Mouse (Mus musculus) left cerebral cortex, adult 11 months (tissue): ENCODE data around the gene Ints7.

Experiments used
- DNase-seq: peaks from one replicate; pipeline ENCODE4 v3.0.0; 2022; ENCODE audit warnings: low spot score

Gene Ints7

GRCm38 (mm10) chr1:191632511-191633095 lies 57.2 kb downstream of the Ints7 start:
- no peak for DNase-seq

GRCm38 (mm10) chr1:191634116-191634515 lies 58.7 kb downstream of the Ints7 start:
- DNase-seq = no peak

DNA sequence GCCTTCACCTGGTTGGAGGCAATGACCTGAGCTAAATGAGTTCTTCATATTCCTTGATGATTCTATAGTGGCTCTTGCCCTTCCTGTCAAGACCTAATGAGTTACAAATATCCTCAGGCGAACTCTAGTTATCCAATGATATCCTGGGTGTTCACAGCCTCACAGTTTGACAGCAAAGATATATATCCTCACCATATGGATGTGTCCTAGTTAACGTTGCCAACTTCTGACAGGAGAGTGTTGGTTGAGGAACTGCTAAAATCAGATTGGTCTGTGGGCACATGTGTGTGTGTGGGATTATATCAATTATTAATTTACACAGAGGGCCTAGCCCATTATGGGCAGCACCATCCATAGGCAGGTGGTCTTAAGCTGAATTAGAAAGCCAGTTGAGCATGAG lies 63.0 kb downstream of the Ints7 start:
- DNase-seq = no peak

GRCm38 (mm10) chr1:191639200-191639807 lies 63.9 kb downstream of the Ints7 start:
- DNase-seq = peak; percentile 32

- no peak for DNase-seq
Measured at GRCm38 (mm10) chr1:191640146-191640545, 64.7 kb downstream of the Ints7 start.

DNA sequence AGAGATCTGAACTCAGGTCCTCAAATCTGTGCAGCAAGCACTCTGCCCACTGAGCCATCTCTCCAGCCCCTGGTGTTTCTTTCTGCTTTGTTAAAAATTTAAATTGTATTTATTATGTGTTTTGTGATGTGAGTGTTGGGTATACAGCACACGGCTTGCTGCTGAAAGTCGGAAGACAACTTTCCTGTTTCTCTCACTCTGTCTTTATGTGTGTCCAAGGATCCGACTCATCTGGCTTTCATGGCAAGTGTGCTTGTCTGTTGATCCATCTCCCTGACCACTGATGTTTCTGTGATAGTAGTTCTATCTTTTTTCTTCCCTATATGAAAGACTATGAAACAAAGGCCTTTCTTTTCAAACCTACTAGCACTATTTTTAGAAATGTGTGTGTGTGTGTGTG lies 65.4 kb downstream of the Ints7 start:
- no peak for DNase-seq

GRCm38 (mm10) chr1:191641438-191641837 lies 66.0 kb downstream of the Ints7 start:
- no peak for DNase-seq

- DNase-seq = no peak
Measured at GRCm38 (mm10) chr1:191642903-191643302, 67.5 kb downstream of the Ints7 start.

- no peak for DNase-seq
Measured at GRCm38 (mm10) chr1:191645921-191646320, 70.5 kb downstream of the Ints7 start.

DNA sequence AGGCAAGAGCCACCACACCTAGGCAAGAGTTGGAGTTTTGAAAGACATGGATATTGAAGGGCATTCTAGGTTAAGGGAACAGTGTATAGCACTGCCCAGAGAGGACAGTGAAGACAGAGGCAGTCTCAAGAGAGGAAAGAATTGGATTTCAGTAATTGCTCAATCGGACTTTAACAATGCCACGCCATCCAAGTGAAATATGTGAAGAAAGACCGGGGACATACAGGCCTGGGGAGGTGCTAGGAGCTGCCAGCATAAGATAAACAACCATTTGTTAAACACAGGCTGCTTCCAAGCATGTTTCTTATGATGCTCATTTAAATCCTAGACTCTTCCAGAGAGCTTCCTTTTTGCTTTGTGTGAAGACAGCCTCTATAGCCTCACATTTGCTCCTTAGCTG lies 72.2 kb downstream of the Ints7 start:
- DNase-seq = no peak

GRCm38 (mm10) chr1:191659441-191659840 lies 84.0 kb downstream of the Ints7 start:
- DNase-seq = no peak

GRCm38 (mm10) chr1:191661019-191661796 lies 85.8 kb downstream of the Ints7 start:
- DNase-seq = no peak

DNA sequence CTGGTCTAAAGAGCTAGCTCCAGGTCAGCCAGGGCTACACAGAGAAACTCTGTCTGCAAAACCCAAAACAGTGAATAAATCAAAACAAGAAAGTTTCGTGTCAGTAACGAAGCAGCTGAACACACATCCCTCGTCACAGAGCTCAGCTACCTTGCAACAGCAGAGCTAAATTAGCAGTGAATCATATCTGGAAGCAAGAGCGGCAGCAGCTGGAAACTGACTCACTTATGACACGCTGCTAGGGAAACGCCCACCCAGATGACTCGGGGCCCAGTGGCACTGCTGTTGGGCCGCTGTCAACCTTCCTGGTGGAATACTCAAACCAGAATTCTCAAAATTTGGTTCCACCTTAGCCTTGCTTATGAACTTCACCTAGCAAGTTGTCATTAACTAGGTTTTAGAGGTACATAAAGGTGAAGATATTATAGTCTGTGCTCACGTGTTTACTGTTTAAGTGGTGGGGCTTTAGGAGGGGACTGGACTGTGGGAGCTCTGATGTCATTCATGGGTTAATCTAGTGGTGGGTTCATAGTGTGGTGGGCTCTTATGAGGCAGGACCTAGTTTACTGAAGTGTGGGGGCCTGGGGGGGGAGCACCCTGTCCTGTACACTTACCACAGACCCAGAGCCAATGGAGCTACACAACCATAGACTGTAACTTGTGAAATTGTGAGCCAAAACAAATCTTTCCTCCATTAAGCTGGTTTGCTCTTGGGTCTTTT lies 86.9 kb downstream of the Ints7 start:
- DNase-seq = peak; percentile 29

GRCm38 (mm10) chr1:191662899-191663500 lies 87.6 kb downstream of the Ints7 start:
- no peak for DNase-seq

DNA sequence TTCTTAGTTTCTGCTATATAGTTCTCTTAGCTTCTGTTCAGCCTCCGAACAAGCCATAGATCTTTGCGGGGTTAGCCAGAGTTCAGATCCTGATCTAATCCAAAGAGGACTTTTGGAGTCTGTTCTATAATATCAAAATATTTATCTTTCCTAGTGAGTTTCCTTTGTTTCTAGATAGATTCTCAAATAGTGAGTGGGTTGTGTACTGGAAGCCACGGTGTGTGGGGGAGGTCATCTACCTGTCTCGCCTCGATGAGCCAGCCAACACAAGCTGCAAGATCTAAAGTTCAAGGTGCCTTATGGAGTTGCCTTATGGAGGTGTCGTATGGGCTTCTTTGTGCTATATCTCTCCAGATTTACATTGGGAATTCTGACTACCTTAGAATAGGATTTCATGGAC lies 88.2 kb downstream of the Ints7 start:
- DNase-seq = no peak

DNA sequence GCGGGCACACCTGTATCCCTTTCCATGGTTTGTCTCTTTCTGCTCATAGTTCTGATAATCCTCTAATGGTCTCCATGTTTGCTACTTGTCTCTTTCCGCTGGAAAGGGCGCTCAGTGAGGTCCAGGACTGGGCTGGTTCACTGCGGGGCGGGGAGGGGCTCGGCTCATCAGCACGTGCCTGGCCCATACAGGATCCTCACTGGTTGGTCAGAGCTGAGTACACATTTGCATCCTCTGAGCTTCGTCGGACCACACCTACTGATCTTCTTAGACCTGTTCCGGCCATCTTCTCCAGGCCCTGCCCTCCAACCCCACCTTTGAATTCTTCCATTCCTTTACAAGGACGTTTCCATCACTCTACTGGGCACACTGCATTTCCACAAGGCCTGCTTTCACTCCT lies 90.9 kb downstream of the Ints7 start:
- no peak for DNase-seq

GRCm38 (mm10) chr1:191668030-191668429 lies 92.6 kb downstream of the Ints7 start:
- DNase-seq = no peak
